In genomic region chr1:18567086-18567485, GRCm38 (mm10) we compare ENCODE assay signal across 24 mouse cellular contexts.
"Had no signal": no experiment of that assay in that cellular context is flagged by ENCODE, and none has a peak within 500 bp of the region (broad histone marks: within the 10 kb centered on the region; RNA-seq: fewer than 3 reads in every experiment).

No protein-coding gene starts in this region.

- ATAC-seq: hindbrain, postnatal 0 days; intestine, embryonic 16.5 days had no signal

- H3K9me3 ChIP-seq: heart, embryonic 10.5 days; heart, embryonic 12.5 days; hindbrain, embryonic 13.5 days; hindbrain, embryonic 15.5 days; kidney, embryonic 15.5 days; limb, embryonic 13.5 days; limb, embryonic 15.5 days had no signal

- H3K4me3 ChIP-seq: gastrocnemius, adult 2 months; heart, embryonic 10.5 days; heart, embryonic 12.5 days; hindbrain, embryonic 13.5 days; hindbrain, embryonic 15.5 days; kidney, embryonic 15.5 days; limb, embryonic 13.5 days; limb, embryonic 15.5 days had no signal

- H3K27ac ChIP-seq: gastrocnemius, adult 2 months; heart, embryonic 10.5 days; hindbrain, embryonic 13.5 days; hindbrain, embryonic 15.5 days; hindbrain, postnatal 0 days; kidney, embryonic 15.5 days; kidney, postnatal 0 days; limb, embryonic 13.5 days; limb, embryonic 15.5 days had no signal

- H3K4me2 ChIP-seq: heart, embryonic 12.5 days; hindbrain, embryonic 13.5 days; hindbrain, embryonic 15.5 days; kidney, embryonic 15.5 days; limb, embryonic 13.5 days; limb, embryonic 15.5 days had no signal

- DNase-seq: gastrocnemius, adult 2 months; gastrocnemius, postnatal 10 days; gastrocnemius, postnatal 25 days; heart, adult 18-20 months; heart, postnatal 14 days; heart, postnatal 36 days; kidney, adult 11 months; kidney, adult 2 months; kidney, adult 9 months; kidney, postnatal 14 days; kidney, postnatal 36 days; layer of hippocampus, adult 9-11 months; layer of hippocampus, postnatal 36 days; left cerebral cortex, postnatal 4 days had no signal

- H3K27me3 ChIP-seq: heart, embryonic 12.5 days; hindbrain, embryonic 13.5 days; hindbrain, embryonic 15.5 days; kidney, embryonic 15.5 days; limb, embryonic 13.5 days; limb, embryonic 15.5 days had no signal

- H3K9ac ChIP-seq: heart, embryonic 12.5 days; hindbrain, embryonic 13.5 days; hindbrain, embryonic 15.5 days; kidney, embryonic 15.5 days; limb, embryonic 13.5 days; limb, embryonic 15.5 days had no signal

- H3K36me3 ChIP-seq: heart, embryonic 10.5 days; heart, embryonic 12.5 days; hindbrain, embryonic 13.5 days; hindbrain, embryonic 15.5 days; kidney, embryonic 15.5 days; limb, embryonic 13.5 days; limb, embryonic 15.5 days had no signal

- H3K4me1 ChIP-seq: heart, embryonic 10.5 days; heart, embryonic 12.5 days; hindbrain, embryonic 13.5 days; hindbrain, embryonic 15.5 days; kidney, embryonic 15.5 days; limb, embryonic 13.5 days; limb, embryonic 15.5 days had no signal
